7 mouse cellular contexts compared by ENCODE assay signal in the genomic region with DNA sequence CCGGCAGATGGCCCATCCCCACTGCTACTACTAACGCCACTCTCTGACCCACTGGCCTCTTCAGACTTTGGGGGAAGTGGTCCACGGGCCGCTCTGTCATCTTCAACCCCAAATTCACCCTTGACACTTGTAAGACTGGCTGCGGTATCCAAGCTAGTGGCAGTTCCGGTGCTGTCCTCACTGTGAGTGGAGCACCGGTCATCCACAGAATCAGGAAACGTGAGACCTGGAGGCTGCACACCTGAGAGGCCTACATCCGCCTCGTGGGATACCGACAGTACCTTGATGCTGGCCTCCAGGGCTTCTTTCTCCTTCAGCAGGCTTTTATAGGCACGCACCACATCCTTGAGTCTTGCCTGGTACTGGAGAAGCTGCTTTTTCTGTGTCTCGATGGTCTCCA. TPM values are rescaled to one million over a fixed set of nuclear protein-coding genes. Genes with fewer than 3 reads are reported as not detected.
DNase-seq lines count a peak whose midpoint lies in the region; ATAC-seq and TF ChIP-seq lines count a peak whose summit lies in the region.

No protein-coding gene starts in this region.

- no peaks in the 10 kb centered on the region for H3K9me3 ChIP-seq in neural tube, embryonic 11.5 days (ENCODE audit: control insufficient read depth, low read length)
- no peaks in the 10 kb centered on the region for H3K9me3 ChIP-seq in forebrain, embryonic 13.5 days (replicated peaks)
- no peaks in the 10 kb centered on the region for H3K9me3 ChIP-seq in limb, embryonic 14.5 days (ENCODE audit: control insufficient read depth, low read length)
- H3K9me3 ChIP-seq in stomach, embryonic 14.5 days (ENCODE audit: control insufficient read depth, low read depth, low read length), result no peaks in the 10 kb centered on the region

- H3K9ac ChIP-seq in neural tube, embryonic 11.5 days (ENCODE audit: low read length), result peak overlapping the region; percentile 70
- H3K9ac ChIP-seq in forebrain, embryonic 13.5 days, result peak overlapping the region; percentile 74
- peak overlapping the region; percentile 65 for H3K9ac ChIP-seq in limb, embryonic 14.5 days (ENCODE audit: low read depth, low read length, severe bottlenecking)
- peak overlapping the region; percentile 63 for H3K9ac ChIP-seq in stomach, embryonic 14.5 days (replicated peaks; ENCODE audit: low read depth, low read length)

- peaks cover 16% of the 10 kb centered on the region for H3K4me1 ChIP-seq in neural tube, embryonic 11.5 days (ENCODE audit: control insufficient read depth, insufficient read depth, low read length)
- H3K4me1 ChIP-seq in forebrain, embryonic 13.5 days, result peaks cover 35% of the 10 kb centered on the region
- H3K4me1 ChIP-seq in limb, embryonic 14.5 days (ENCODE audit: control insufficient read depth, insufficient read depth, low read length), result peaks cover 24% of the 10 kb centered on the region
- peaks cover 26% of the 10 kb centered on the region for H3K4me1 ChIP-seq in stomach, embryonic 14.5 days (ENCODE audit: control insufficient read depth, insufficient read depth, low read length)

- no peak for ATAC-seq in neural tube, embryonic 11.5 days (ENCODE audit: insufficient read depth, low FRiP score, low TSS enrichment)
- ATAC-seq in forebrain, embryonic 13.5 days, result no peak
- ATAC-seq in limb, embryonic 14.5 days (ENCODE audit: low FRiP score, low read depth), result no peak
- no peak for ATAC-seq in stomach, embryonic 14.5 days (ENCODE audit: insufficient number of reproducible peaks, insufficient read depth, low FRiP score, low read depth)
- no peak for ATAC-seq in megakaryocyte-erythroid progenitor cell, adult 5-6 weeks (replicated peaks; ENCODE audit: low FRiP score, low TSS enrichment, poor library complexity, severe bottlenecking)

- peak overlapping the region; percentile 90 for H3K4me3 ChIP-seq in neural tube, embryonic 11.5 days (ENCODE audit: low read depth, low read length)
- peak overlapping the region; percentile 64 for H3K4me3 ChIP-seq in forebrain, embryonic 13.5 days
- H3K4me3 ChIP-seq in limb, embryonic 14.5 days (replicated peaks; ENCODE audit: low read length), result peak overlapping the region; percentile 80
- H3K4me3 ChIP-seq in stomach, embryonic 14.5 days (ENCODE audit: low read depth, low read length), result peak overlapping the region; percentile 81

- H3K27me3 ChIP-seq in neural tube, embryonic 11.5 days (ENCODE audit: control insufficient read depth, insufficient read depth, low read length), result no peaks in the 10 kb centered on the region
- no peaks in the 10 kb centered on the region for H3K27me3 ChIP-seq in forebrain, embryonic 13.5 days
- no peaks in the 10 kb centered on the region for H3K27me3 ChIP-seq in limb, embryonic 14.5 days (ENCODE audit: control insufficient read depth, insufficient read depth, low read length)
- no peaks in the 10 kb centered on the region for H3K27me3 ChIP-seq in stomach, embryonic 14.5 days (ENCODE audit: control insufficient read depth, insufficient read depth, low read length)

- no peak for TF ChIP-seq POLR2A in limb, embryonic 14.5 days (IDR thresholded peaks at IDR 0.05; ENCODE audit: borderline replicate concordance, extremely low read depth, insufficient read depth, insufficient read length)

- 22% methylated on average over 13 of the region's 13 CpGs for WGBS in neural tube, embryonic 11.5 days
- WGBS in forebrain, embryonic 13.5 days, result 24% methylated on average over 13 of the region's 13 CpGs
- 22% methylated on average over 13 of the region's 13 CpGs for WGBS in limb, embryonic 14.5 days
- WGBS in stomach, embryonic 14.5 days, result 22% methylated on average over 13 of the region's 13 CpGs

- H3K27ac ChIP-seq in neural tube, embryonic 11.5 days (ENCODE audit: low read depth, low read length), result no peak overlapping the region
- no peak overlapping the region for H3K27ac ChIP-seq in forebrain, embryonic 13.5 days
- 0 out of 2 replicates have a peak overlapping the region, but pooled peaks have one; percentile 38 for H3K27ac ChIP-seq in limb, embryonic 14.5 days (replicated peaks; ENCODE audit: low read depth, low read length)
- H3K27ac ChIP-seq in stomach, embryonic 14.5 days (ENCODE audit: low read length), result peak overlapping the region; percentile 61; the same call in 1 of the 2 replicates

- peak overlapping the region; percentile 95 for H3K4me2 ChIP-seq in neural tube, embryonic 11.5 days (ENCODE audit: low read depth)
- peak overlapping the region; percentile 98 for H3K4me2 ChIP-seq in forebrain, embryonic 13.5 days
- H3K4me2 ChIP-seq in limb, embryonic 14.5 days (replicated peaks; ENCODE audit: low read depth, low read length, severe bottlenecking), result peak overlapping the region; percentile 77
- peak overlapping the region; percentile 84 for H3K4me2 ChIP-seq in stomach, embryonic 14.5 days (replicated peaks; ENCODE audit: low read depth, low read length)

- no peak for DNase-seq in neural tube, embryonic 11.5 days (ENCODE audit: low spot score)
- DNase-seq in neural tube, embryonic 10.5 days (ENCODE audit: extremely low spot score, low spot score), result no peak
- no peak for DNase-seq in limb, embryonic 14.5 days (ENCODE audit: low spot score)
- DNase-seq in urinary bladder, postnatal 10 days (ENCODE audit: low spot score), result no peak

- H3K36me3 ChIP-seq in neural tube, embryonic 11.5 days (ENCODE audit: control insufficient read depth, insufficient read depth, low read length), result peaks cover 9% of the 10 kb centered on the region
- peaks cover 43% of the 10 kb centered on the region for H3K36me3 ChIP-seq in forebrain, embryonic 13.5 days (ENCODE audit: poor library complexity, severe bottlenecking)
- H3K36me3 ChIP-seq in limb, embryonic 14.5 days (ENCODE audit: control insufficient read depth, insufficient read depth, low read length), result peaks cover 29% of the 10 kb centered on the region
- H3K36me3 ChIP-seq in stomach, embryonic 14.5 days (ENCODE audit: control insufficient read depth, insufficient read depth, low read length), result peaks cover 19% of the 10 kb centered on the region

RNA-seq across cellular contexts. Expression of gene Arf5, which starts 2.5 kb away (rescaled TPM):
- polyA plus RNA-seq in neural tube, embryonic 11.5 days (2014; fragmentation: Nextera tagmentation; extraction: Ambion mirVana), result 323 and 364 TPM in 2 replicates
- 348 and 361 TPM in 2 replicates for polyA plus RNA-seq in forebrain, embryonic 13.5 days (2015; fragmentation: Nextera tagmentation; extraction: Ambion mirVana)
- 370 and 533 TPM in 2 replicates for polyA plus RNA-seq in limb, embryonic 14.5 days (2012; rRNA removed)
- polyA plus RNA-seq in limb, embryonic 14.5 days (2014; fragmentation: Nextera tagmentation; extraction: Ambion mirVana), result 413 and 428 TPM in 2 replicates
- polyA plus RNA-seq in stomach, embryonic 14.5 days (2014; fragmentation: Nextera tagmentation; extraction: Ambion mirVana), result 302 and 304 TPM in 2 replicates
- 74.2 and 89.2 TPM in 2 replicates for total RNA-seq in megakaryocyte-erythroid progenitor cell, adult 5-6 weeks (2014; fragmentation: Nextera tagmentation)
- total RNA-seq in megakaryocyte-erythroid progenitor cell, adult 5-6 weeks (2017), result 43.2 and 45.6 TPM in 2 replicates

RNA-seq across cellular contexts. Expression of gene Fscn3, which starts 6.7 kb away (rescaled TPM):
- polyA plus RNA-seq in neural tube, embryonic 11.5 days (2014; fragmentation: Nextera tagmentation; extraction: Ambion mirVana), result 0.16 TPM in 1 of 2 replicates, not detected in the other
- polyA plus RNA-seq in forebrain, embryonic 13.5 days (2015; fragmentation: Nextera tagmentation; extraction: Ambion mirVana), result 0.09 TPM in 1 of 2 replicates, not detected in the other
- polyA plus RNA-seq in limb, embryonic 14.5 days (2012; rRNA removed), result 0.11 and 0.17 TPM in 2 replicates
- not detected in 2 replicates for polyA plus RNA-seq in limb, embryonic 14.5 days (2014; fragmentation: Nextera tagmentation; extraction: Ambion mirVana)
- not detected in 2 replicates for polyA plus RNA-seq in stomach, embryonic 14.5 days (2014; fragmentation: Nextera tagmentation; extraction: Ambion mirVana)
- 0.32 and 0.48 TPM in 2 replicates for total RNA-seq in megakaryocyte-erythroid progenitor cell, adult 5-6 weeks (2014; fragmentation: Nextera tagmentation)
- not detected in 2 replicates for total RNA-seq in megakaryocyte-erythroid progenitor cell, adult 5-6 weeks (2017)

RNA-seq across cellular contexts. Expression of gene Gcc1, which starts 7.3 kb away (rescaled TPM):
- polyA plus RNA-seq in neural tube, embryonic 11.5 days (2014; fragmentation: Nextera tagmentation; extraction: Ambion mirVana), result 8.2 and 8.8 TPM in 2 replicates
- polyA plus RNA-seq in forebrain, embryonic 13.5 days (2015; fragmentation: Nextera tagmentation; extraction: Ambion mirVana), result 11.4 and 12.9 TPM in 2 replicates
- polyA plus RNA-seq in limb, embryonic 14.5 days (2012; rRNA removed), result 5.8 and 6.7 TPM in 2 replicates
- 8.6 and 9.4 TPM in 2 replicates for polyA plus RNA-seq in limb, embryonic 14.5 days (2014; fragmentation: Nextera tagmentation; extraction: Ambion mirVana)
- 8.7 and 10.2 TPM in 2 replicates for polyA plus RNA-seq in stomach, embryonic 14.5 days (2014; fragmentation: Nextera tagmentation; extraction: Ambion mirVana)
- total RNA-seq in megakaryocyte-erythroid progenitor cell, adult 5-6 weeks (2014; fragmentation: Nextera tagmentation), result 4.2 and 4.3 TPM in 2 replicates
- 10.4 and 12.1 TPM in 2 replicates for total RNA-seq in megakaryocyte-erythroid progenitor cell, adult 5-6 weeks (2017)

RNA-seq across cellular contexts. Expression of gene Zfp800, which starts 23.1 kb away (rescaled TPM):
- polyA plus RNA-seq in neural tube, embryonic 11.5 days (2014; fragmentation: Nextera tagmentation; extraction: Ambion mirVana), result 20.9 and 23.2 TPM in 2 replicates
- 26.5 and 27.5 TPM in 2 replicates for polyA plus RNA-seq in forebrain, embryonic 13.5 days (2015; fragmentation: Nextera tagmentation; extraction: Ambion mirVana)
- polyA plus RNA-seq in limb, embryonic 14.5 days (2012; rRNA removed), result 6.0 and 7.1 TPM in 2 replicates
- 19.5 and 20.3 TPM in 2 replicates for polyA plus RNA-seq in limb, embryonic 14.5 days (2014; fragmentation: Nextera tagmentation; extraction: Ambion mirVana)
- 23.3 and 26.3 TPM in 2 replicates for polyA plus RNA-seq in stomach, embryonic 14.5 days (2014; fragmentation: Nextera tagmentation; extraction: Ambion mirVana)
- total RNA-seq in megakaryocyte-erythroid progenitor cell, adult 5-6 weeks (2014; fragmentation: Nextera tagmentation), result 73.2 and 81.9 TPM in 2 replicates
- 112 and 158 TPM in 2 replicates for total RNA-seq in megakaryocyte-erythroid progenitor cell, adult 5-6 weeks (2017)

RNA-seq across cellular contexts. Expression of gene Pax4, which starts 28.3 kb away (rescaled TPM):
- polyA plus RNA-seq in neural tube, embryonic 11.5 days (2014; fragmentation: Nextera tagmentation; extraction: Ambion mirVana), result not detected in 2 replicates
- polyA plus RNA-seq in forebrain, embryonic 13.5 days (2015; fragmentation: Nextera tagmentation; extraction: Ambion mirVana), result not detected in 2 replicates
- polyA plus RNA-seq in limb, embryonic 14.5 days (2012; rRNA removed), result not detected in 2 replicates
- polyA plus RNA-seq in limb, embryonic 14.5 days (2014; fragmentation: Nextera tagmentation; extraction: Ambion mirVana), result not detected in 2 replicates
- 0.53 TPM in 1 of 2 replicates, not detected in the other for polyA plus RNA-seq in stomach, embryonic 14.5 days (2014; fragmentation: Nextera tagmentation; extraction: Ambion mirVana)
- total RNA-seq in megakaryocyte-erythroid progenitor cell, adult 5-6 weeks (2014; fragmentation: Nextera tagmentation), result not detected in 2 replicates
- not detected in 2 replicates for total RNA-seq in megakaryocyte-erythroid progenitor cell, adult 5-6 weeks (2017)

Comparison
In these comparisons a context has a peak if more than half of its experiments do, and no peak if none do; other contexts are left out.
1. H3K27ac ChIP-seq: peak in limb, embryonic 14.5 days (single experiment) and stomach, embryonic 14.5 days (single experiment); none in neural tube, embryonic 11.5 days (single experiment) and forebrain, embryonic 13.5 days (single experiment).
2. Peak in every context shown above with its lines, with median percentiles within 50 percentile points of each other: H3K4me2 ChIP-seq, H3K4me3 ChIP-seq and H3K9ac ChIP-seq.